Mouse (Mus musculus) layer of hippocampus, postnatal 14 days (tissue): ENCODE results near the gene Cdc37. TPM values are rescaled to one million over a fixed set of nuclear protein-coding genes. Genes with fewer than 3 reads are reported as not detected.
"Not testable (repeated sequence)": the region's sequence is repeated elsewhere in the genome, so short reads cannot be mapped to it uniquely, and the experiment has no call there.

Experiments used
- DNase-seq, 2 experiments: peaks; one replicate each; pipeline ENCODE4 v3.0.0; 2021 to 2022; ENCODE audit warnings: low spot score in 2 of 2, mixed read lengths in 1 of 2
- long read RNA-seq, 2 experiments: library from polyadenylated mRNA; stranded (forward); transcript quantifications; one replicate each; pipeline ENCODE4 v2.0.0; 2021
- total RNA-seq, 2 experiments: library from RNA; stranded (reverse); gene quantifications; 2 replicates each; pipeline ENCODE4 v1.2.3; 2021

The Cdc37 gene
- 100 to 1,000 TPM; 129 to 136 TPM for total RNA-seq
- long read RNA-seq, experiment 1, full-length matches to known transcripts = 146 of 178 reads
- long read RNA-seq, experiment 1, partial matches to known transcripts = 20 of 178 reads
- long read RNA-seq, experiment 1, other reads (novel, unspliced or antisense) = 12 of 178 reads
- long read RNA-seq, experiment 2, full-length matches to known transcripts = 188 of 236 reads
- long read RNA-seq, experiment 2, partial matches to known transcripts = 23 of 236 reads
- long read RNA-seq, experiment 2, other reads (novel, unspliced or antisense) = 25 of 236 reads

GRCm38 (mm10) chr9:21149654-21150419 lies at the start of gene Cdc37:
TSS of gene Cdc37 (minus strand) at chr9:21149982.
- DNase-seq = peak; percentile 88 to 93

DNA sequence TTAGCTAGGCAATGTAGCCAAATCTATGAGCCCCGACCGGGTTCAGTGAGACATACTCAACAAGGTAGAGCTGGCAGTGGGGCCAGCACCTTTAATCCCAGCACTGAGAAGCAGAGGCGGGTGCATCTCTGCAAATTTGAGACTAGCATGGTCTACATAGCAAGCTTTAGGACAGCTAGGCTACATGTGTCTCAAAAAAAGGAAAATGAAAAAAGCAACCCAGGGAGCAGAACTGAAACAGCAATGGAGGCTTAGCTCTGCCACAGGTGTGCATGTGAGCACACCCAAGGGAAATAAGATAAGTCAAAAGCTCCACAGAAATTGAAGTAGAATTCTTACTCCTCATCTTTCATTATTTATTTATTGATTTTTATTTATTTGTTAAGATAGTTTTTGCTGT lies 49.2 kb upstream of the Cdc37 start:
- DNase-seq = no peak

DNA sequence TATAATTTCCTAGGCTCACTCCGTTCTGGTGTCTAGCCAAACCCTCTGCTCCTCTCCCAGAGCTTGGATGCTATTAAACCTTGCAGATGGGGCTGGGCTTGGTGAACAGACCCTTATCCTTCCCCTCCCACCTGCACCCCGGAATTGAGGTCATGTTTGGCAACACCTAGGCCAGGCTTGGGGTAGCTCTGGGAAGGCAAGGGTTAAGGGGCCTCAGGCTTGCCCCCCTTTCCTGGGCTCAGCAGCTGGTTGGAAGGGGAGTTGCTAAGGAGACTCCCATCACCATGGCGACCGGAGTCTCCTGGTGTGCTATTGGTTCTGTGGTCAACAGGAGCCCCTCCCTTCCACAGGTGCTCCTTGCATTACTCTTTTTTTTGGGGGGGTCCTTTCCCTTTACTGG lies 48.2 kb upstream of the Cdc37 start:
- DNase-seq = peak; percentile 78 to 87

DNA sequence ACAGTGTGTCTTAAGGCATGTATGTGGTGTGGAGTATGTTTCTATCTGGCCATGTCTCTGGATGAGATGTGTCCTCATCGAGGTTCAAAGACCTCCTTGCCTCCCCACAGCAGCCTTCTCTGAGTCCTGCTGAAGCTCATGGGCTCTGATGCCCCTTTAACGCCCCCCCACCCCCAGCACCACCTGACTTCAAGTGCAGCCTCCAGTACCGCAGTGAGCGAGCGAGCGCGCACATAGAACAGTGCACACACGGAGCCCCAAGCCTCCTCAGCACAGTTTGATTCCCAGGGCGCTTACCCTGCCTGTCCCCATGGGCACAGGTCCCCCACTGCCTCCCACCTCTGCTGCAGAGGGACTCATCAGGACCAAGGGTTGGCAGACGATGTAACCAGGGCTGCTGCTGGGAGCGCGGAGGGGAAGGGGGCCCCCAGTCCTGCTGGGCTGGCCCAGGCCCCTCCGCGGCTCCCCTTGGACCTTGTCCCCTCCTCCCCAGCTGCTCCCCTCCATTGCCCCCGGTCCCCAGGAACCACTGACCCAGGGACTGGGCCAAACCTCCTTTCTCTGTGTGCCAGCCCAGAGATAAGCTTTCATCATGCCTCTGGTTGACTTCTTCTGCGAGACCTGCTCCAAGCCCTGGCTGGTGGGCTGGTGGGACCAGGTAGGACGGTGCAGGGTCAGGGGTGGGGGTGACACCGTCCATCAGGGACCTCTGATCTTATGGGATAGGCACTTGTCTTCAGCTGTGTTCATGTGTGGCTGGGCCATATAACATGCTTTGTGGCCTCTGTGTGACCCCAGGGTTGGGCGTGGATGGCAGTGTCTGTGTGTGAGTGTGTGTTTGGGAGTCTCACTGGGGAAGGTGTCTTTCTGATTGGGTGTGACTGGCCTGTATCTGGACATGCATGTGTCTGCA lies 47.0 kb upstream of the Cdc37 start:
- peak; percentile 67 to 78 for DNase-seq

DNA sequence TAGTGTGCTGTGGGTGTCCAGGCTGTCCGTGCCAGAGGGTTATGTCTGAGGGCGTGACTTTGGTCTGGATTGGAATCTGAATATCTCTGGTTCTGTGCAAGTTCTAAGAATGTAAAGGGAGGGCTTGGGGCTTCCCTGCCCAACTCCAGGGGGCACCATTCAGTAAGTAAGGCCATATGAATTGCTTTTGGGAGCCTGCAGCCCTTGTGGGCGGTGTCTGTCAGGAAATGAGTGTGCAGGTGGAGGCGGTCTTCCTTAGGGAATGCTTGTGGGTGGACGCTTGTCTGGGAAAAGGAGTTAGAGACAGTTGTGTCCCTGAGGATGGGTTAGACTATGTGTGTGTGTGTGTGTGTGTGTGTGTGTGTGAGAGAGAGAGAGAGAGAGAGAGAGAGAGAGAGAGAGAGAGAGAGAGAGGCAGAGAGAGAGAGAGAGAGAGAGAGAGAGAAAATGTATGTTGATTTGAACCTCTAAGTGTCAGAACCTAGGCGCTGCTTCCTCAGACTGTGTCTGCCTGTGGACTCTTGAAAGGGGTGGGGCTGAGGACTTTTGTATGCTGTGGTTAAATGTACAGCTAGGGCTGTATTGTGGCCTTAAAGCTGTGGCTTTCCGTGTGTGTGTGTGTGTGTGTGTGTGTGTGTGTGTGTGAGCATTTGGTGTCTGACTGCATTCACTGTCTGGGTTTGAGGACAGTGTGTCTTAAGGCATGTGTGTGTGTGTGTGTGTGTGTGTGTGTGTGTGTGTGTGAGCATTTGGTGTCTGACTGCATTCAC lies 46.1 kb upstream of the Cdc37 start:
- DNase-seq = not testable (repeated sequence)

DNA sequence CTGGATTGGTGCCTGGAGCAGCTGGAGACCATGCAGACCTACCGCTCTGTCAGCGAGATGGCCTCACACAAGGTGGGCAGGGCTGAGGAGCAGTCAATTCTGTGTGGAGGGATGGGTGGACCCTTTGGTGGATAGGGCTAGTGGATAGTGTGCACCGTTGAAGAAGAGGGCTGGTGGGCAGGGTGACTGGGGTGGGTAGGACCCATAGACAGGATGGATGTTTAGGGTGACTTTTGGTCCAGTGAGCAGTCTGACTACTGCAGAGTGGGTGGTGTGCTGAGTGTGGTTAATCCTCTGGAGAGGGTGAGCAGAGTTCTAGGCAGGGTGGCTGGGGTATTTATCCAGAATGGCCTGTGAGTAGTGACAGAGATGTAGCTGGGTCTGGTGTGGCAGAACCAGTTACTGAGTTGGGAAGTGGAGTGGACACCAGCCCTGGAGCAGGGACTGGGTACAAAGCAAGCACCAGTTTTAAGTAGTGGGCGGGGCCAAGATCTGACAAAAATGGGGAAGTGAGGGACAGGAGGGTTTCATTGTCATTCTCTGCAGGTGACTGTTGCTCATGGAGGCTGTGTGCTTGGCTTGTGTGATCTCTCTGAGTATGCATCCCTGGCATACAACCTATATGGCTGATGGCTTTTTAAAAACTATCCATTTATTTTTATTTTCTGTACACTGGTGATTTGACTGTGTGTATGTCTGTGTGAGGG lies 45.2 kb upstream of the Cdc37 start:
- no peak for DNase-seq

DNA sequence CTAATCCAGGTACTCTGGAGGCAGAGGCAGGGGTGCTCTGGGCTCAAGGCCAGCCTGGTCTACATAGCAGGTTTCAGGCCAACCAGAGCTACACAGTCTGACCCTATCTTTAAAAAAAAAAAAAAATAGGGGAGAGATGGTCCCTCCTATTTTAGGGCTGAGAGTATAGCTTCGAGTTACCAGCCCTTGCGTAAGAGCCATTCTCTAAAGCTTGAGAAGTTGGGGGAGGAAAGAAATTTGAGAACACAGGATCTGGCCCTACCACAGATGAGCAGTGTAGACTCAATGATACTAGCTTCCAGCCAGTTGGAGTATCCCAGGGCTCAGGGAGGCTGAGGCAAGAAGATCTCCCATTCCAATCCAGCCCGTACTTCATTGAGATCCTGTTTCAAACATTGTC lies 44.0 kb upstream of the Cdc37 start:
- DNase-seq = no peak

GRCm38 (mm10) chr9:21190670-21191069 lies 40.9 kb upstream of the Cdc37 start:
- DNase-seq = no peak

DNA sequence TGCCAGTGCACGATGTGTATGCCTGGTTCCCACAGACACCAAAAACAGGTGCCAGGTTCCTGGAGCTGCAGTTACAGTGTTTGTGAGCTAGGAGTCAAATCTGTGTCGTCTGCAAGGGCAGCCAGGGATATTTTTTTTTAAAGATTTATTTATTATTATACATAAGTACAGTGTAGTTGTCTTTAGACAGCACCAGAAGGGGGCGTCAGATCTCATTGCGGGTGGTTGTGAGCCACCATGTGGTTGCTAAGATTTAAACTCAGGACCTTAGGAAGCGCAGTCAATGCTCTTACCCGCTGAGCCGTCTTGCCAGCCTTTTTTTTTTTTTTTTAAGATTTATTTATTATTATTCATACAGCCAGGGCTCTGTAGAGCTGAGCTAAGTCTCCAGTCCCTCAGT lies 40.1 kb upstream of the Cdc37 start:
- no peak for DNase-seq

GRCm38 (mm10) chr9:21185436-21185835 lies 35.7 kb upstream of the Cdc37 start:
- no peak for DNase-seq

DNA sequence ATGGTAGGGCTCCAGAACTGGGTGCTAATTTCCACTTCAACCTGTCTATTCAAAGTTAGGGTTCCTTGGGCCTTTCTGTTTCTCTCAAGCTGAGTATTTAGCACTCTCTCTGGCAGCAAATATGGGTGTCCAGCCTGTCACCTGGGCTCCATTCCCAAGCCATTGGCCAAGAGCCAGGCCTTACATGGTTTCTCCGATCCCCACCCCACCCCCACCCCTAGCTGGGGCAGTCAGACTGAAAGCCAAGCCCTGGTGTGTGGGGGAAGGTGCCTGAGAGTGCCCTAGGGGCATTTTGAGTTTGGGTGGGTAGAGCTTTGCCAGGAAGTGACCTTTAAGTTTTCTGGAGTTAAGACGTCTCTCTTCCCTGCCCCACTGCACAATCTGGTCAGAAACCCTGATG lies 35.0 kb upstream of the Cdc37 start:
- no peak for DNase-seq

- no peak for DNase-seq
Observed at GRCm38 (mm10) chr9:21183905-21184413, 34.2 kb upstream of the Cdc37 start.

- DNase-seq = no peak
Observed at GRCm38 (mm10) chr9:21183421-21183820, 33.6 kb upstream of the Cdc37 start.

DNA sequence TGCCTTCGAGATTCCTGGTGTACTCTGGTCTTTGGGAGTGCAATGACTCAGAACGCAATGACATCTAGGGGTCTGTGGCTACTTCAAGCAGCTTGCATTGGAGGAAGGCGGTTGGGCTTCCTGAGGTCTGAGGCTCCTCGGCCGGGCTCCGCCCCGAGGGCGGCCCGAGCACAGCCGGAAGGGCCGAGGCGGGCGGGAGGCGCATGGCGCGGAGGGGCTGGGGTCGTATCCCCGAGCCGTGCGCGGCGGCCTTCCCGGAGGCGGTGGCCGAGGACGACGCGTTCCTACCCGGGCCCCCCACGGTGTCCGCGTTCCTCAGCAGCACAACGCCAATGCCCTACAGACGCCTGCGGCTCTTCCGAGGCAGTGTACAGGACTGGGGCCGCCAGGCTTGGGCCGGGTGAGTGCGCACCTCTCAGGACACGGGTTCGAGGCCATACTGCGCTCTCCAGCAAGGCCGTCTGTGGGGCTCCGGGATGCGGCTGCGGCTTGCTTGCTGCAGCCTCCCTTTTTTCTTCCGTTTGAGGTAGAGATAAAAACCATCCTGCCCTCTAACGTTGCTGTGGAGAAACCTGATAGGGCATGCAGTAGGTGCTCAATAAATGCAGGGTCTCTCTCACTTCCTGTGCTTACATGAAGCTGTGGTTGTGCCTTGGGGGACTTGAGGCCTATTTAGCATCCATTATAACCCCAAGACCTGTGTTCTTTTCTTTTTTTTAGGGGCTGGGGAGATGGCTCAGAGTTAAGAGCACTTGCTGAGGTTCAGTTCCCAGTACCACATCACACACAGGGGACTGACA lies 31.8 kb upstream of the Cdc37 start:
- DNase-seq = no peak

- DNase-seq = no peak
Observed at GRCm38 (mm10) chr9:21180841-21181240, 31.1 kb upstream of the Cdc37 start.

DNA sequence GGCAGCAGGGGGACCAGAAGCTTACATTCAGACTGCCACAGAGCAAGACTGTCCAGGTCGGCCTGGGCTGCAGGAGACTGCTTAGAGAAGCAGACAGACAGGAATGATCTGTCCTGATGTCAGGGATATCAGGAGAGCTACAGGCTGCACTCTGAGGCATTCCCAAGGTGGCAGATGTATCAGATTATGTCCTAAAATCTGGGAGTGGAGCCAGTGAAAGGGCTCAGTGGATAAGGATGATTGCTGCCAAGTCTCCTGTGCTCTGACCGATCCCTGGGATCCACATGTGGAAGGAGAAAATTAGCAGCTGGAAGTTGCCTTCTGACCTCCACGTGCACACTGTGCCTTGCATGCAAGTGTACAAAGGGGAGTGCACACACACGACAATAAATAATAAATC lies 30.6 kb upstream of the Cdc37 start:
- no peak for DNase-seq

- DNase-seq = no peak
Observed at GRCm38 (mm10) chr9:21172364-21172763, 22.6 kb upstream of the Cdc37 start.

DNA sequence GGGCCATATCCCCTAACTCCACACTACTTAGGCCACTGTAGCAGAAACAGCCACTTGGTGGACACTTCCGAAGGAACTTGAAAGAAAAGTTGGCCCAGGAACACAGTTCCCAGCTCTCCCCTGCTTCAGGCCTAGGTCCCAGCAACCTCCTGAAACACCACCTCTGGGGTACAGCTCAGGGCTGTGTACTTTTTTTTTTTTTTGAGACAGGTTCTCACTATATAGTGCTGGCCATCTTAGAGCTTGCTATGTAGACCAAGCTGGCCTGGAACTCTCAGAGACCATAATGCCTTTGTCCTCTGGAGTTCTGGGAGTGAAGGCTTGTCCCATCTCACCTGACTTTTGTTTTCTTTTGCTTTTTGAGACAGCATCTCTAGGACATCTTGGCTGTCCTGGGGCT lies 19.4 kb upstream of the Cdc37 start:
- no peak for DNase-seq
